ENCODE assay signal across 8 mouse cellular contexts in the genomic region with DNA sequence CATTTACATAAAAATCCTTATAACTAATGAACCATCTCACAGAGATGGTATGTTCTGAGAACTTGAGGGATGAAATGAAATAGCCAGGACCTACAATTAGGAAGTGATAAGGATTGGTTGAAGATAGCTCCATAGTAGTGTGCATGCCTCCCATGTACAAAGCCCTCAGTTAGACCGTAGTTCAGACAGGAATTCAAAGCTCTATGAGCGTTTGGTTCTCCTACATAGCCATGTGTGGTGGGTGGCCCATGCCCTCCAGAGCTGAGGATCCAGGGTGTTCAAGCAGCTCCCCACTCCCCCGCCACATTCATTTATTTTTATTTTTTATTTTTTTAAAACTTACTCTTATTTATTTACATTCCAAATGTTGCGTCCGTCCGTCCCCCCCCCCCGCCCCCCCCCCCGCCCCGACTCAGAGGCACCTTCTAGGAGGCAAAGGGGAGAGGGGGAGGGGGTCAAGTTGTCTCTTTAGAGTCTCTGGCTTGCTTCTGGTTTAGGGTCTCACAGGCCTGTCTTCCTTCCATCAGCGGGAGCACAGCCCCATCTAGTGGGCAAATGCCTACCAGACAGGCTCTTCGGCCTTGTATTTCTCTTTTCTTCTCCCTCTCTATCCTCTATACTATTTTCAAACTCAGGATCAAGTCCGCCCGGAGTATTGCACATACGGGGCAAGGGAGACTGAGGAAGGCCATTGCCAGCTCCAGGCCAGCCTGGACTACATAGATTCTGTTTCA. TPM values are rescaled to one million over a fixed set of nuclear protein-coding genes. Genes with fewer than 3 reads are reported as not detected.
DNase-seq lines count a peak whose midpoint lies in the region; ATAC-seq and TF ChIP-seq lines count a peak whose summit lies in the region.

No protein-coding gene starts in this region.

- no peaks in the 10 kb centered on the region for H3K9me3 ChIP-seq in heart, embryonic 12.5 days (replicated peaks)
- no peaks in the 10 kb centered on the region for H3K9me3 ChIP-seq in kidney, embryonic 16.5 days (ENCODE audit: low read length)
- no peaks in the 10 kb centered on the region for H3K9me3 ChIP-seq in stomach, postnatal 0 days (ENCODE audit: control insufficient read depth, low read length)

- ATAC-seq in heart, embryonic 12.5 days (ENCODE audit: insufficient number of reproducible peaks, low FRiP score) = 0 out of 2 replicates have a peak, but pooled peaks have one; percentile 36
- ATAC-seq in kidney, embryonic 16.5 days (ENCODE audit: low FRiP score, low TSS enrichment) = peak; percentile 82
- no peak for ATAC-seq in stomach, postnatal 0 days (ENCODE audit: low FRiP score, low TSS enrichment)

- no peak for TF ChIP-seq EP300 in stomach, postnatal 0 days (optimal IDR thresholded peaks at IDR 0.05)

- TF ChIP-seq CTCF in stomach, postnatal 0 days (IDR thresholded peaks at IDR 0.05; ENCODE audit: low read depth) = peak; percentile 85

- 22% methylated on average over 13 of the region's 14 CpGs for WGBS in heart, embryonic 12.5 days
- 21% methylated on average over 12 of the region's 14 CpGs for WGBS in kidney, embryonic 16.5 days
- WGBS in stomach, postnatal 0 days = 23% methylated on average over 10 of the region's 14 CpGs

- H3K4me2 ChIP-seq in heart, embryonic 12.5 days = peak overlapping the region; percentile 35; the same call in 1 of the 2 replicates
- H3K4me2 ChIP-seq in kidney, embryonic 16.5 days (replicated peaks; ENCODE audit: low read depth, low read length) = no peak overlapping the region
- H3K4me2 ChIP-seq in stomach, postnatal 0 days (replicated peaks; ENCODE audit: low read depth) = no peak overlapping the region

- peak; percentile 85 to 86 for DNase-seq in B cell, adult 2 months
- DNase-seq in adrenal gland, adult (ENCODE audit: inconsistent age in 2 of 2, low spot score in 1 of 2) = peak; percentile 34 to 76
- peak; percentile 86 for DNase-seq in embryo, embryonic 11 days
- DNase-seq in liver = peak; percentile 68
- DNase-seq in natural killer cell, adult 2 months (ENCODE audit: low spot score in 2 of 2) = peak; percentile 26 to 65
- peak; percentile 68 for DNase-seq in stomach, postnatal 0 days (ENCODE audit: low spot score)

- no peak overlapping the region for H3K4me3 ChIP-seq in heart, embryonic 12.5 days
- no peak overlapping the region for H3K4me3 ChIP-seq in kidney, embryonic 16.5 days (ENCODE audit: low read length)
- H3K4me3 ChIP-seq in stomach, postnatal 0 days (ENCODE audit: low read depth, low read length) = no peak overlapping the region

- H3K27me3 ChIP-seq in heart, embryonic 12.5 days (replicated peaks) = no peaks in the 10 kb centered on the region
- H3K27me3 ChIP-seq in kidney, embryonic 16.5 days (ENCODE audit: insufficient read depth, low read length) = no peaks in the 10 kb centered on the region
- no peaks in the 10 kb centered on the region for H3K27me3 ChIP-seq in stomach, postnatal 0 days (ENCODE audit: control insufficient read depth, insufficient read depth, low read length)

- H3K27ac ChIP-seq in heart, embryonic 12.5 days (ENCODE audit: poor library complexity, severe bottlenecking) = no peak overlapping the region
- H3K27ac ChIP-seq in kidney, embryonic 16.5 days (ENCODE audit: low read length) = no peak overlapping the region
- no peak overlapping the region for H3K27ac ChIP-seq in stomach, postnatal 0 days (replicated peaks)

- peak overlapping the region; percentile 22; the same call in 1 of the 2 replicates for H3K9ac ChIP-seq in heart, embryonic 12.5 days
- H3K9ac ChIP-seq in kidney, embryonic 16.5 days (replicated peaks; ENCODE audit: low read length) = no peak overlapping the region; the same call in 1 of the 2 replicates
- no peak overlapping the region for H3K9ac ChIP-seq in stomach, postnatal 0 days (ENCODE audit: low read length)

- no peaks in the 10 kb centered on the region for H3K4me1 ChIP-seq in heart, embryonic 12.5 days (replicated peaks)
- no peaks in the 10 kb centered on the region for H3K4me1 ChIP-seq in kidney, embryonic 16.5 days (ENCODE audit: insufficient read depth, low read length)
- no peaks in the 10 kb centered on the region for H3K4me1 ChIP-seq in stomach, postnatal 0 days (replicated peaks; ENCODE audit: control insufficient read depth, insufficient read depth)

- no peaks in the 10 kb centered on the region for H3K36me3 ChIP-seq in heart, embryonic 12.5 days
- H3K36me3 ChIP-seq in kidney, embryonic 16.5 days (ENCODE audit: insufficient read depth, low read length) = no peaks in the 10 kb centered on the region
- no peaks in the 10 kb centered on the region for H3K36me3 ChIP-seq in stomach, postnatal 0 days (ENCODE audit: control insufficient read depth, insufficient read depth, low read length)

RNA-seq across cellular contexts. Expression of a gene that starts 28.7 kb away (rescaled TPM):
- not detected in 2 replicates for polyA plus RNA-seq in heart, embryonic 12.5 days (2016; fragmentation: Nextera tagmentation; extraction: Ambion mirVana)
- not detected in 2 replicates for polyA plus RNA-seq in kidney, embryonic 16.5 days (2015; fragmentation: Nextera tagmentation; extraction: Ambion mirVana)
- polyA plus RNA-seq in stomach, postnatal 0 days (2015; fragmentation: Nextera tagmentation; extraction: Ambion mirVana) = not detected in 2 replicates

RNA-seq across cellular contexts. Expression of a gene that starts 44.1 kb away (rescaled TPM):
- not detected in 2 replicates for polyA plus RNA-seq in heart, embryonic 12.5 days (2016; fragmentation: Nextera tagmentation; extraction: Ambion mirVana)
- polyA plus RNA-seq in kidney, embryonic 16.5 days (2015; fragmentation: Nextera tagmentation; extraction: Ambion mirVana) = 0.61 and 0.68 TPM in 2 replicates
- 1.4 and 1.6 TPM in 2 replicates for polyA plus RNA-seq in stomach, postnatal 0 days (2015; fragmentation: Nextera tagmentation; extraction: Ambion mirVana)
